Mouse (Mus musculus) brain, adult 10 weeks (tissue): ENCODE results near the gene Flrt2. TPM values are rescaled to one million over a fixed set of nuclear protein-coding genes. Genes with fewer than 3 reads are reported as not detected.

Source experiments
- polyA plus RNA-seq: library from polyadenylated mRNA; stranded (reverse); fragments of 350-450 nt; fragmentation: Illumina TruSeq; extraction: RNeasy Lipid Tissue Mini Kit (QIAGEN cat#74804); gene quantifications from one replicate; pipeline ENCODE4 v1.2.3, GENCODE M21; 2015; ENCODE audit warnings: low read depth, low replicate concordance

Gene Flrt2
- 31.8 TPM for polyA plus RNA-seq

DNA sequence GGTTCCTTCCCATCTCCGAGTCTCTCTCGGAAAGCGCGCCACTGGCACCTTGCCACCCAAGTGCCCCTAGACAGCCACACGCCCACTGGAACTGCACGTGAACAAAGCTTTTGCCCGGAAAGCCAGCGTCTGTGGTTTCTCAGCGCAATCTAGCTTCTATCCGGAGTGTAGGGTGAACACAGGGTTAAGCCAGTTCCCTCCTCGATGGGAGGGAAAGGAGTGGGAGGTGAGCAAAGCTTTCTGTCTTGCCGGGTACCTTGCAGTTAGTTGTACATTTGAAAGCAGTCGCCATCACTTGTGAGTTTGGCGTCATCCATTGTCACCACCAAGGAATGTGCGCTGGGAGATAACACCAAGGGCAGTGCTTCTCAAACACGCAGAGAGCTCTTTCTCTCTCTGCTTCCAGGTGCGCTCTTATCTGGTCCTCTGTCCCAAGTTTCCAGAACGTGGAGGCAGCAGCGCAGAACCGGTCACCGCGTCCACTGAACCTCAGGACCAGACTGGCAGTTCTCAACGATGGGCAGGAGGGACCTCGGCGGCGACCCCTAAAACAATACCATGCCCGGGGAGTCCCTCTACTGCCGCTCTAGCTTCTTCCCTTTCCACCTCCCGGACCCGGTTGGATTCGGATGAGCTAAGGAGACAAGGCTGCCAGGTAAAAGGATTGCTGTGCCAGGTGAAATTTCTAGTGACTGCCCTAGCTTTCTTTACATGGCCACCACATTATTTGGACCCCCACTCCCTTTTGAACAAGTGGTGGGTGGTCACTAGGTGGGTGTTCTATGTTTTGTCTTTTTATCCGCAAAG, at the start of gene Flrt2:
Gene Flrt2 (plus strand): TSS at position 266 of the 807 bp plus-strand sequence.

